Mouse (Mus musculus): Measurements from ENCODE around the gene Grhl1. TPM values are rescaled to one million over a fixed set of nuclear protein-coding genes. Genes with fewer than 3 reads are reported as not detected.

Grhl1 gene
- total and polyA plus RNA-seq, 2 experiments from 2014 or later, result 2.3 to 2.7 TPM

GRCm38 (mm10) chr12:24651063-24651557 lies 79.0 kb downstream of the Grhl1 start, which contains the start of gene Klf11:
Klf11 (plus strand) TSS chr12:24651274.
- TF ChIP-seq CTCF (IDR thresholded peaks at IDR 0.05; ENCODE audit: low read depth), result peak; percentile 13; the same call in 1 of the 2 replicates
- Histone ChIP-seq H3K4me2 (ENCODE audit: low read depth) (peak within 1 kb of the TSS; percentile 74), H3K9me3 (ENCODE audit: low read length) (no peaks in the 10 kb centered on the region), H3K9ac (peak within 1 kb of the TSS; percentile 99), H3K27ac (ENCODE audit: low read depth, low read length) (peak within 1 kb of the TSS; percentile 93), H3K4me1 (ENCODE audit: insufficient read depth) (peaks cover 17% of the 10 kb centered on the region), H3K36me3 (ENCODE audit: insufficient read depth) (peaks cover 20% of the 10 kb centered on the region), H3K4me3 (ENCODE audit: low read depth, low read length) (peak within 1 kb of the TSS; percentile 100), H3K27me3 (ENCODE audit: insufficient read depth, low read length) (no peaks in the 10 kb centered on the region)
- ATAC-seq, result peak; percentile 93
- WGBS, result 2% methylated on average over 65 of the region's 68 CpGs
- DNase-seq, result peak; percentile 97

DNA sequence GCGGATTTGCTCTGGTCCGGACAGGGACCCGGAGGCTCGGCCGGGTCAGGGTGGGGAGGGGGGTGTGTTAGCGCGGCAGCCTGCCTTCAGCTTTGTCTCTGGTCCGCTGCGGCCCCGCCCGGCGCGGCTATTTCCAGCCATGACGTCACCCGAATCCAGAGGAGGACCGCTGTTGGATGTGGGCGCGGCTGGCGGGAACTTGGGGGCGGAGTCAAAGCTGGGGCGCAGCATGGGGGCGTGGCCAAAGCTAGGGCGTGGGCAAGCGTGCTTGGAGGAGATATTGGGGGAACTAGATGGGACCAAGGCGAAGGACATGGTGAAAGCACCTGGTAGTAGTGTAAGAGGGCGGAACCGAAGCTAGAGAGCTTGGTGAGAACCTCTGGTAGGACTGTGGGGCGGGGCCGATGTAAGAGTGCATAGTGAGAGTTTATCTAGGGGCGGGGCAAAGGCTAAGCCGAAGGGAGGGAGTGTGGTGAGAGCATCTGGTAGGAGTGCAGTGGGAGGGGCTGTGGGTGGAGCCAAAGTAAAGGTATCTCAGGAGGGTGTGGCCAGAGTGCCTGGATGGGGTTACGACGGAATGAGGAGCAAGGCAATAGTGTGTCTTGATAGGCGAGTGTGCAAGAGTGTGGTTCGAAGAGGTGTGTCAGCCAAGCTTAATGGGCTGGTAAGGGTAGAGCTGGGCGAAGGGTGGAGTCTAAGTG lies 79.7 kb downstream of the Grhl1 start:
- H3K4me1 ChIP-seq (ENCODE audit: insufficient read depth), result peaks cover 18% of the 10 kb centered on the region
- H3K4me3 ChIP-seq (ENCODE audit: low read depth, low read length), result peak overlapping the region; percentile 100
- H3K9ac ChIP-seq, result peak overlapping the region; percentile 99
- ATAC-seq (peak; percentile 70), DNase-seq (peak; percentile 90)
- peaks cover 27% of the 10 kb centered on the region for H3K36me3 ChIP-seq (ENCODE audit: insufficient read depth)
- no peak for TF ChIP-seq CTCF (IDR thresholded peaks at IDR 0.05; ENCODE audit: low read depth)
- peak overlapping the region; percentile 93 for H3K27ac ChIP-seq (ENCODE audit: low read depth, low read length)
- no peaks in the 10 kb centered on the region for H3K9me3 ChIP-seq (ENCODE audit: low read length)
- H3K4me2 ChIP-seq (ENCODE audit: low read depth), result peak overlapping the region; percentile 74
- 3% methylated on average over 36 of the region's 36 CpGs for WGBS
- no peaks in the 10 kb centered on the region for H3K27me3 ChIP-seq (ENCODE audit: insufficient read depth, low read length)

DNA sequence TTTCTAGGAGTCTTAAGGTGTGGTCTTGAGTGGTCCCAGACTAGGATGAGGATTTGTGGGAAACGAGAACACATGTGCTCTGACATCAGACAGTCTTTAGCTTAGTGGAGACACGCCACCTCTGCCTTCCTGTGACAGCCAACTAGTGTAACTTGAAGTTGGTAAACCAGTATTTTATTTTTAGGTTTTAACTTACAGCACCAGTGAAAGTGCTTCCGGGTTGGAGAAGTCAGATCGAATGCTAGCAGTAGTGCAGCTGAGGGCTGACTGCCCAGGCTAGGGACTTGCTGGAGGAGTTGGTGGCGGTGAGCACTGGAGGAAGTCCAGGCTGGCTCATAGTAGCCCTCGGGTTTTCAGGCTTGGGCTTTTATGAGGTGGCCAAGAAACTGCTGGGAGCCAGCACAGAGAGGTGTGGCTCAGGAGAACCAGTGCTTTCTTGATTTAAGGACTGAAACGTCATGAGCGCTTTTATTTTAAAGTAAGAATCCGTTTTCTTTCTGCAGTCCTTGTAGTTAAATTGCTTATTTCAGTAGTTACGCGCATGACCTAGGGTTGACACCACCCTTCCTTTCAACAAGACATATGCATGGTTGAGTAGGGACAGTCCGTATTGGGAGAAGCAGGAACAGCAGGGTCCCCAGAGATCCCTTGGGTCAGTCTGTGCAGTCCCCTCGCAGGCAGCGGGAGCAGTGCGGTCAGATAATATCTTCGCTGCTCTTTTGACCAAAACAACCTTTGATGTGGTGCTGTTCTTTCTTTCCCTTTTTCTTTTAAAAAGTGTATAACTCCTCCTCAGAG lies 82.2 kb downstream of the Grhl1 start:
- H3K4me3 ChIP-seq (ENCODE audit: low read depth, low read length), result no peak overlapping the region
- no peak for ATAC-seq
- WGBS, result 84% methylated on average over 16 of the region's 16 CpGs
- no peak for TF ChIP-seq CTCF (IDR thresholded peaks at IDR 0.05; ENCODE audit: low read depth)
- no peak overlapping the region for H3K9ac ChIP-seq
- no peaks in the 10 kb centered on the region for H3K27me3 ChIP-seq (ENCODE audit: insufficient read depth, low read length)
- DNase-seq, result no peak
- no peaks in the 10 kb centered on the region for H3K9me3 ChIP-seq (ENCODE audit: low read length)
- H3K4me1 ChIP-seq (ENCODE audit: insufficient read depth), result peaks cover 21% of the 10 kb centered on the region
- no peak overlapping the region for H3K4me2 ChIP-seq (ENCODE audit: low read depth)
- no peak overlapping the region for H3K27ac ChIP-seq (ENCODE audit: low read depth, low read length)
- peaks cover 36% of the 10 kb centered on the region for H3K36me3 ChIP-seq (ENCODE audit: insufficient read depth)

DNA sequence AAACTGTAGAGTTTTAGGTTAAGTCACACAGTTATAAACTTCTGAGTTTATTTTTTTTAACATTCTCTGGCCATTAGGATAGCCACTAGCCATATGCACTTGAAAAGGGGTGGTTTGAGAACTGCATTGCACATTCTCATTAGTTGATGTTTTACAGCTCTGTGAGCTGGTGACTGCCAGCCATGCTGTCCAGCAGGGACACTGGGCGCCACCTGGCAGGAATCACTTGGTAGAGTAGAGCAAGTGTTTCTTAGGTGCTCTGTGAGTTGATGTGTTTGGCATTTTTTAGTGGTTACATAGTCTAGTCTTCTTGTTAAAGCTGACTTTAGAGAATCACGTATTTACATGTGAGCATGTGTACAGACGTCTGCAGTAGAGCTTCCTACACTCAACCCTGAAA lies 84.4 kb downstream of the Grhl1 start:
- Histone ChIP-seq H3K4me3 (ENCODE audit: low read depth, low read length) (no peak overlapping the region), H3K9ac (no peak overlapping the region), H3K27me3 (ENCODE audit: insufficient read depth, low read length) (no peaks in the 10 kb centered on the region), H3K27ac (ENCODE audit: low read depth, low read length) (no peak overlapping the region), H3K4me2 (ENCODE audit: low read depth) (peak overlapping the region; percentile 23; the same call in 1 of the 2 replicates), H3K9me3 (ENCODE audit: low read length) (no peaks in the 10 kb centered on the region), H3K4me1 (ENCODE audit: insufficient read depth) (peaks cover 16% of the 10 kb centered on the region; the same call in 1 of the 2 replicates), H3K36me3 (ENCODE audit: insufficient read depth) (peaks cover 45% of the 10 kb centered on the region)
- no peak for TF ChIP-seq CTCF (IDR thresholded peaks at IDR 0.05; ENCODE audit: low read depth)
- ATAC-seq, result no peak
- no peak for DNase-seq
- 66% methylated on average over 3 of the region's 3 CpGs for WGBS

- no peak overlapping the region for H3K9ac ChIP-seq
- no peak overlapping the region for H3K27ac ChIP-seq (ENCODE audit: low read depth, low read length)
- H3K4me2 ChIP-seq (ENCODE audit: low read depth), result no peak overlapping the region
- whole genome bisulfite sequencing, result 94% methylated on average over 4 of the region's 4 CpGs
- ATAC-seq (no peak), DNase-seq (no peak)
- H3K4me3 ChIP-seq (ENCODE audit: low read depth, low read length), result no peak overlapping the region
- H3K9me3 ChIP-seq (ENCODE audit: low read length), result no peaks in the 10 kb centered on the region
- no peaks in the 10 kb centered on the region for H3K27me3 ChIP-seq (ENCODE audit: insufficient read depth, low read length)
- H3K36me3 ChIP-seq (ENCODE audit: insufficient read depth), result peaks cover 61% of the 10 kb centered on the region
- no peak for TF ChIP-seq CTCF (IDR thresholded peaks at IDR 0.05; ENCODE audit: low read depth)
- H3K4me1 ChIP-seq (ENCODE audit: insufficient read depth), result 0 out of 2 replicates have a peak, but pooled peaks cover 4% of the 10 kb centered on the region
Measured at GRCm38 (mm10) chr12:24658998-24659397, 86.9 kb downstream of the Grhl1 start.

GRCm38 (mm10) chr12:24659923-24660322 lies 87.8 kb downstream of the Grhl1 start:
- H3K27ac ChIP-seq (ENCODE audit: low read depth, low read length), result no peak overlapping the region
- no peak overlapping the region for H3K4me3 ChIP-seq (ENCODE audit: low read depth, low read length)
- no peak overlapping the region for H3K9ac ChIP-seq
- 0 out of 2 replicates have a peak, but pooled peaks cover 4% of the 10 kb centered on the region for H3K4me1 ChIP-seq (ENCODE audit: insufficient read depth)
- ATAC-seq, result no peak
- H3K36me3 ChIP-seq (ENCODE audit: insufficient read depth), result peaks cover 53% of the 10 kb centered on the region
- no peak overlapping the region for H3K4me2 ChIP-seq (ENCODE audit: low read depth)
- no peaks in the 10 kb centered on the region for H3K27me3 ChIP-seq (ENCODE audit: insufficient read depth, low read length)
- DNase-seq, result no peak
- no peaks in the 10 kb centered on the region for H3K9me3 ChIP-seq (ENCODE audit: low read length)
- WGBS, result 95% methylated on average over 9 of the region's 9 CpGs
- no peak for TF ChIP-seq CTCF (IDR thresholded peaks at IDR 0.05; ENCODE audit: low read depth)
